In the genomic region with DNA sequence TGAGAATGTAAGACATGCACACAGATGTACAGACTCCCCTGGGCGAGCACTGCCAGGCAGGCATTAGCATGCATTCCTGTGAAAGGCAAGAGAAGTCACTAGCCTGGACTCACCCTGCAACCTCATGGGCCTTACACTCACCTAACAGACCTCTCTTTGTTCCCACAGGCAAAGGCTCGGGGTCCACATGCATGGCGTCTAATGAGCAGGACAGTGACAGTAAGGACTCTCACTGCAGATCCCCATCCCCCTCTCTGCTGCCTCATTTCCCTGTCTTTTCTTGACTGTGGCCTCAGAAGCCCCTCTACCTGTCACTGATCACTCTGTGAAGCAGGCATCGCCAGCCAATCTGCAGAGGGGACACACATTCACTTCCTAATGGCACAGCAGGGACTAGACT, we compare ENCODE assay signal across 27 mouse cellular contexts. TPM values are rescaled to one million over a fixed set of nuclear protein-coding genes. Genes with fewer than 3 reads are reported as not detected.
"Had no signal": no experiment of that assay in that cellular context is flagged by ENCODE, and none has a peak within 500 bp of the region (broad histone marks: within the 10 kb centered on the region; RNA-seq: fewer than 3 reads in every experiment).

No protein-coding gene starts in this region.

- H3K4me2 ChIP-seq: heart, embryonic 12.5 days; hindbrain, embryonic 13.5 days; intestine, embryonic 15.5 days; limb, embryonic 13.5 days; limb, embryonic 15.5 days had no signal

- H3K4me3 ChIP-seq: heart, embryonic 10.5 days; heart, embryonic 12.5 days; hindbrain, embryonic 13.5 days; intestine, embryonic 15.5 days; layer of hippocampus, adult 2 months; left cerebral cortex, adult 2 months; limb, embryonic 13.5 days; limb, embryonic 15.5 days had no signal

- H3K27ac ChIP-seq: heart, embryonic 10.5 days; hindbrain, embryonic 13.5 days; intestine, embryonic 15.5 days; layer of hippocampus, adult 2 months; left cerebral cortex, adult 2 months; limb, embryonic 13.5 days; limb, embryonic 15.5 days had no signal

- H3K36me3 ChIP-seq: heart, embryonic 10.5 days; heart, embryonic 12.5 days; hindbrain, embryonic 13.5 days; intestine, embryonic 15.5 days; limb, embryonic 13.5 days; limb, embryonic 15.5 days had no signal

- H3K9ac ChIP-seq: heart, embryonic 12.5 days; hindbrain, embryonic 13.5 days; intestine, embryonic 15.5 days; limb, embryonic 13.5 days; limb, embryonic 15.5 days had no signal

- DNase-seq: gastrocnemius, postnatal 14 days; heart, adult 18-20 months; heart, postnatal 10 days; heart, postnatal 4 days; kidney, adult 18-20 months; kidney, adult 8-10 months; kidney, postnatal 10 days; kidney, postnatal 25 days; kidney, postnatal 4 days had no signal

- ATAC-seq: hindbrain, embryonic 16.5 days; inflammation-experienced regulatory T-cells, adult 6 months; intestine, embryonic 15.5 days; intestine, postnatal 0 days had no signal

- H3K27me3 ChIP-seq: heart, embryonic 12.5 days; hindbrain, embryonic 13.5 days; intestine, embryonic 15.5 days; limb, embryonic 13.5 days; limb, embryonic 15.5 days had no signal

- H3K9me3 ChIP-seq: heart, embryonic 10.5 days; heart, embryonic 12.5 days; hindbrain, embryonic 13.5 days; intestine, embryonic 15.5 days; limb, embryonic 13.5 days; limb, embryonic 15.5 days had no signal

RNA-seq across cellular contexts. Expression of a gene that starts 40.8 kb away (rescaled TPM):
- total RNA-seq: gastrocnemius, adult 8-10 months; granulocyte monocyte progenitor cell, adult 5-6 weeks; heart, adult 18-20 months; heart, adult 8-10 months; heart, postnatal 10 days; heart, postnatal 25 days; heart, postnatal 4 days; layer of hippocampus, adult 2 months; left cerebral cortex, adult 2 months; left cerebral cortex, postnatal 36 days; liver, adult 2 months had no signal
- polyA plus RNA-seq: heart, embryonic 14.5 days; liver, adult 2 months had no signal
